Mouse (Mus musculus) adrenal gland, postnatal 4 days (tissue): ENCODE measurements around the gene a. TPM values are rescaled to one million over a fixed set of nuclear protein-coding genes. Genes with fewer than 3 reads are reported as not detected.
"Not testable (repeated sequence)": the region's sequence is repeated elsewhere in the genome, so short reads cannot be mapped to it uniquely, and the experiment has no call there.

ENCODE experiments used
- DNase-seq, 2 experiments: peaks; one replicate each; pipeline ENCODE4 v3.0.0; 2021 to 2022; ENCODE audit warnings: low spot score in 2 of 2, mixed read lengths in 2 of 2
- total RNA-seq, 2 experiments: library from RNA; stranded (reverse); gene quantifications; 2 replicates each; pipeline ENCODE4 v1.2.3; 2021

Gene a
- total RNA-seq, 2 experiments from 2014 or later, result not detected

DNA sequence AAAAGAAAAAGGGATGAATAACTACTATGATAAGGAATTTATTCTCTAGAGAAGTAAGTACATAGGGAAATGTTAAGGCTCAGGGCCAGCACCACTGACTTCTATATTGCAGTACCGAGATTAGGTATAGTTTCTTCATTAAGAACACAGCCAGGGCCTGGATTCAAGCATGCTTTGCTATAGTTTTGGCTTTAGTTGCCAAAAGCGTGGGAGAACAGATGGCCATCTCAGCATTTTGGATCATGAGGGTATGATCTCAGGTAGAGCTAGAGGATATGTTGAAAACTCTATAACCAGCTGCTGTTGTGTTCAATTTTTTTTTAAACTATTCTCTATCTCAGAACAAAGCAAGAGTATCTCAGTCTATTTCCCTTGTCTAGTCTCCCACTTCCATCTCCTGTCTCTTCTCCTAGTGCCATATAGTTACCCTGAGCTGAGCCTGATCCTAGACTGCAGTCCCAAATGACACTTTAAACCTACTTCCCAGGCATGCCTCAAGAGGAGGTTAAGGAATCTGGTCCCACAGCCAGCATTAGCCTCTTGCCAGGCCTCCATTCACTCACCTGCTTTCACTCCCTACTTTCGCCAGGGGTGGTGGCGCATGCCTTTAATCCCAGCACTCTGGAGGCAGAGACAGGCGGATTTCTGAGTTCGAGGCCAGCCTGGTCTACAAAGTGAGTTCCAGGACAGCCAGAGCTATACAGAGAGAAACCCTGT, 43.1 kb downstream of the a start:
- DNase-seq, result no peak

DNA sequence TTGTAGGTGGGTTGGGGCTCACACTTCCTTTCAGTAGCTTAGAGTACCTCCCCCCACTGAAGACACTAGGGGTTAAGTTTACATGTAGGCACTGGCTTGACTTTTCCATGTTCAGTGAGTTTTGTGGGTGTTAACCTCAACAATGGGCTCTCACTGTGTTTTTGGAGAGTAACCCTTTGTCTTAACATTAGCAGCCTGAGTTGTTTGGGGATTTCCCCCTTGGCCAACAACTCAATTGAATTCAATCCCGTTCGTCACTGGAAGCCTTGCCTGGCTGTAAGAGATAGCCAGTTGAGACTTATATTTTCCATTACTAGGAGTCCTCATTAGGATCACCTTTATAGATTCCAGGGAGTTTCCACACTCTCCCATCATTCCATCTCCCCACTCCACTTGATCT, 45.3 kb downstream of the a start:
- no peak for DNase-seq

GRCm38 (mm10) chr2:154848086-154848485, 56.9 kb downstream of the a start:
- no peak for DNase-seq

GRCm38 (mm10) chr2:154855383-154855782, 64.2 kb downstream of the a start:
- no peak for DNase-seq

GRCm38 (mm10) chr2:154863672-154864071, 72.5 kb downstream of the a start:
- no peak for DNase-seq

GRCm38 (mm10) chr2:154865696-154866095, 74.5 kb downstream of the a start:
- no peak for DNase-seq

GRCm38 (mm10) chr2:154868106-154868505, 76.9 kb downstream of the a start:
- no peak for DNase-seq

DNA sequence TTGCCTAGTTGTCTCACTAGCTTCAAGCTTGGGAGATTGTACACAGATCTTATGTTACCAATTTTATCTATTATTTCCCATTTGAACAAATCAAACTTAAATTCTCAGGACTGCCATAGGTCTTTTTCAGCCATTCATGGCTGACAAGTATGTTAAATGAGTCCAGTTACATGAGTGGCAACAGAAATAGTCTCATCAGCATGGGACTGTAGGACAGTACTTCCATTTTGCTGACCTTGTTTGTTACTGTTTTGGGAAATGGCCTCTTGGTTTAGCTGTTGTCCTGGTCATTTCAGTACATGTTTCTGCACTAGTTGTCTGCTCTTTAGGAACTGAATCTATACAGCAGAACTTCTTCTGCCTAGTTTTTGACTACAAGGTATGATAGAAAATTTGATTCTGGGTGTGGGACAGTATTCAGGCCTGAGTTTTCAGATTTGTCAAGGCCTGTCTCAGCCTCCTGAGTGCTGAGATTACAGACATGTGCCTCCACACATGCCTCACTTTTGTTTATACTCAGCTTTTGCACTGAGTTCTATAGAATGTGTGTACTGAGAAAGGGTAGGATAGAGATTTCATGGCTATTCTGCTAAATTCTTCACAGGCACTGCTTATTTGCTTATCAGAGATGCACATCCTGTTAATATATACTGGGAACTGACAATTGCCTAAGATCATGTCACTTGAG, 78.9 kb downstream of the a start:
- no peak for DNase-seq

DNA sequence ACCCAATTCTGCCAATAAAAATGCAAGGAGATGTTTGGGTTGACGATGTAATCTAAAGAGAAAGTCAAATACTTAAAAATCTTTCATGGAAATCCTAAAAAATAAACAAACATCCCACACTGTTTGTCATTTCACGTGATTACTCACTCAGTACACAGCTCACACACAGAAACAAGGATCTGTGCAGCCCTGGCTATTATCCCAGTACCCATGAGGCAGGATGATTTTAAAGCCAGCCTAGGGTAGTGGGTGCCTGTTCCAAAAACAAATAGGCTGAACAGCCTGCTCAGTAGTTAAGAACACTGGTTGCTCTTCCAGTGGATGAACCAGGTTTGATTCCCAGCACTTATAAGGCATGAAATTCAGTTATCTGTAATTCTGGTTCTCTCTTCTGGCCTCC, 85.4 kb downstream of the a start:
- no peak for DNase-seq

DNA sequence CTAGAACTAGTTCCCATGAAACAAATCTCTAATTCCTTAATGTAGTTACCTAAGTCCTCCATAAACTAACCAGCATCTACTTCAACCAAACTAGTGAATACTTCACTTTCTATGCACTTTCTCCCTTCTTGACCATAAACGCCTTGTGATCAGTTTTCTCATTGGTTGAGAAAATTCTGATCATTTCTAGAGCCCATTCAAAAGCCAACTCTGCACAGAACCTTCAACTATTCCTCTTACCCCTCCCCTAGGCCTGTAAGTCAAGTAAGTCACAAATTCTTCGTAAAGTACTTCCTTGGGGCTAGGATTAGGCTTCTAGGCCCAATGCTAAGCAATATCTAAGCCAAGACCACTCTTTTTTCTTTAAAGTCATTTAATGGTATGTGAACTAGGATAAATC, 100.4 kb downstream of the a start:
- DNase-seq, result no peak

DNA sequence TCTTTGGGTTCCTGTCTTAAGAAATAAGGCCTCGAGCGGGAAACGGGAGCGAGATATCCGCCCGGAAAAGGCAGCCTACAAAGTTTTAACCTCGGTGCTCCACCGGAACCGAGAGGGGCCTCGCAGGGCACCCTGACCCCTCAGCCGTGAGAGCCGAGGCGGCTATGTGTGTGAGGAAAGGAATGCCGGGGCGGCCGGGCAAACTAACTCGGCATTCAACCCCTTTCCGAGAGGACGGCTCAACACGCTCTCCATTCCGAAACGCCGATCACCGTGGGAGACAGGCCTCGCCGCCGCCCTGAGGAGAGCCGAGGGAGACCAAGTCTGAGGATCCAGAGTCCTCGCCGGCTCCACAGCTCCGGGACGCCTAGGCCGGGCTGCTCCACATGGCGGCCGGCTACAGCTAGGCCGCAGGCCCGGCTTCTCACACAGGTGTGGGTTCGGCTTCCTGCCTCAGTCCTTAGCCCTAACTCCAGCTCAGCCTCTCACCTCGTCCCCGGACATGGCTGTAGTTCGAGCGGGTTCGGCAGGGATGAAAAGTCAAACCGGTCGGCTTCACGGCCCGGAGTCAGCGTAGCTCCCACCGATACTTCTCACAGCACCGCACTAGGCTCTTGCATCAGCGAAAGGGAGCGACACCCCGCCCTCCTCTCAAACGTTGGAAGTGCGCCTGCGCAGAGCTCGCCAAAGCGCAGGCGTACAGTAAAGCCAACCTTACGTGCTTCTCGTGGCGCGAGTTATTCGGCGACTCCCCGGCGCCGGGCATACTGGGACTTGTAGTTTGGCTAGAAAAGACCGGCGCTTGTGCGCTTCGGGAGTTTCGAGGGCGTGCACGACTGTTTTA, 101.2 kb downstream of the a start, which contains the start of gene Eif2s2:
TSS of gene Eif2s2 (minus strand) at position 735 of the 844 bp plus-strand sequence.
- DNase-seq, result peak; percentile 78 to 92

- no peak for DNase-seq
Observed at GRCm38 (mm10) chr2:154893045-154893385, 101.8 kb downstream of the a start.

GRCm38 (mm10) chr2:154893548-154893947, 102.3 kb downstream of the a start:
- no peak for DNase-seq

DNA sequence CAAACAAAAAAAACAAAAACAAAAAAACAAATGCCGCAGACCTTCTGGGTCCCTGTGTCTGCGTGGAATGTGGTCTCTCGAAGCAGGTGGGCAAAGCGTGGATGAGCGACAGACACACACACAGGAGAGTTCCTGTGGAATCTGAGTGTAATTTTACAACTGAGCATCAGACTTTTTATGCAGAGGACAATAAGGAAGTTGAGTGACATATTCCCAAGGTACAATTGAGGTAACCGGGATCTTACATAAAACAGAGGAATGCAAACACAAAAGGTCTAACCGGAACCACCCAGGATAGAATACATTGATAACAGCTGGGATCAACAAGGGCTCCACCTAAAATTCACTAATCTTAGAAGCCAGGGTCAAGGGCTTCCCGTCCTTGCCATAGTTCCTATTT, 107.8 kb downstream of the a start:
- not testable (repeated sequence) for DNase-seq

GRCm38 (mm10) chr2:154899412-154899811, 108.2 kb downstream of the a start:
- not testable (repeated sequence) for DNase-seq

DNA sequence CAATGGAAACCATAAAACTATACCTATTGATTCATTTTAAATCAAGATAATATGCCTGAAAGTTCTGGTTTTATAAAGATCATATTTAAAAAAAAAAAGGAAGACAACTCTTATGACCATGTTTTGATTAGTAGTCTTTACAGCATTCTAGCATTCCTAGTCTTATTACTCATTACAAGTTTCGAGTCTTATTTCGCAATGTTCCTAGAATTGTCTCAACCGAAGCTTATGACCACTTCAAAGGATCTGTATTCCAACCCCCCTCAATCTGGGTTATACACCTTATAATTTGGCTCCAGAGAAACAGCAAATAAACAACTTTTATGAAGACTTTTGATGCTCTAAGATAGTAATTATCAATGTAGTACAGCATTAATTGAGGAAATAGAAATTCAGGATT, 110.9 kb downstream of the a start:
- no peak for DNase-seq

- no peak for DNase-seq
Observed at GRCm38 (mm10) chr2:154905796-154906195, 114.6 kb downstream of the a start.

GRCm38 (mm10) chr2:154908223-154908622, 117.0 kb downstream of the a start:
- DNase-seq, result not testable (repeated sequence)

- no peak for DNase-seq
Observed at GRCm38 (mm10) chr2:154909789-154910188, 118.6 kb downstream of the a start.

DNA sequence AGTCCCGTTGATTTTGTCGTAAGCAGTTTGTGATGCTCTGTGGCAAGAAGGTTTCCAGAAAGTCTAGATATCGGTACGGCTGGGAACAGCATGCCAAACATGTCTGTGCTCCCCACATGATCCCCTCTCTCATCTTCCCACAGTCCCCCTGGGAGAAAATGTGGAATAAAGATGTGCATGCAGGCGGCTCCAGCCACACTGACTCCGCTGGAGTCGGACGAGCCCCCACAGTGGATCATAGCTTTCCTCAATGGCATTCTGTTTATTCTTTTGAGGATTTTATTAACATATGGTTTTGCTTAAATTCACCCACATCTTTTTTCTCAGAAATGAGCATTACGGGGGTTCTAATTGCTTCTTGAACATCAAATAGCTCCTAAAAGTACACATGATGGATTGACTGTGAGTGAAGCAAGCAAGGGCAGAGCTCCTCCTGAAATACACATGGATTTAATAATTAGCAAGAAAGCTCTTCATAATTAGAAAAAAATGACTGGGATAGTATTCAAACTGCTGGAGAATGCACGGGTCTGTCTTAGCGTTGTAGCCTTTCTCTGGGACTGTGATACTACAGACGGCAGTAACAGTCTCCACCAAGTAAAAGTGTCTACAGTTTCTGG, 124.8 kb downstream of the a start:
- DNase-seq, result no peak

- DNase-seq, result no peak
Observed at GRCm38 (mm10) chr2:154916547-154916946, 125.3 kb downstream of the a start.
